Mouse (Mus musculus): ENCODE measurements around the gene Btbd35f24. TPM values are rescaled to one million over a fixed set of nuclear protein-coding genes. Genes with fewer than 3 reads are reported as not detected.

Gene Btbd35f24
- total RNA-seq (2023), result not detected

DNA sequence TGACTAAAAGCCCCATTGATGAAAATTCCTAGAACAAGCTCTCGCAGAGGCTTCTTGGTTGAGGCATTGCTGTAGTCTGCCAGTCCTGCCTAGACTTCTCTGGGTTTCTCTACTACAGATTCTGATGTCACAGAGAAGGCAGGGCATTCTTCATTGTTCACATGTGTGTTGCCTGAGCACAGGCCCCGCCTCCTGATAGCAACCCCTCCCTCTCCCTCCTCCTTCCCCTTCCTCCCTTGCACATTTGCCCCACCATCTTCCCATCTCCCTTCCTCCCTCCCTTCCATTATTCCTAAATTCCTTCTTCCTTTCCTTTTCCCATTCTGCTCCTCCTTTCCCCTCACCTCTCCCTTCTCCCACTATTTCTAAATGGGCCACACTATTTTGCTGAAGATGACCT lies at the start of gene Btbd35f24:
Btbd35f24 (minus strand) TSS at position 101 of the 400 bp plus-strand sequence.

Other genes with a start within 250 kb of the Btbd35f24 start
- gene Btbd35f23, start 119.0 kb downstream of the Btbd35f24 start, total RNA-seq (2023), result not detected
- not detected for gene Btbd35f11, start 247.9 kb upstream of the Btbd35f24 start, total RNA-seq (2023)